Mouse (Mus musculus) layer of hippocampus, adult 11-12 months (tissue): ENCODE measurements around the gene Ppp1r15b.
A peak's percentile ranks its signal among the peaks of the same experiment; 100 is the strongest.

ENCODE experiments used
- DNase-seq: peaks from one replicate; pipeline ENCODE4 v3.0.0; 2022; ENCODE audit warnings: low spot score

The Ppp1r15b gene

GRCm38 (mm10) chr1:133162046-133162445 lies 31.1 kb downstream of the Ppp1r15b start:
- no peak for DNase-seq

DNA sequence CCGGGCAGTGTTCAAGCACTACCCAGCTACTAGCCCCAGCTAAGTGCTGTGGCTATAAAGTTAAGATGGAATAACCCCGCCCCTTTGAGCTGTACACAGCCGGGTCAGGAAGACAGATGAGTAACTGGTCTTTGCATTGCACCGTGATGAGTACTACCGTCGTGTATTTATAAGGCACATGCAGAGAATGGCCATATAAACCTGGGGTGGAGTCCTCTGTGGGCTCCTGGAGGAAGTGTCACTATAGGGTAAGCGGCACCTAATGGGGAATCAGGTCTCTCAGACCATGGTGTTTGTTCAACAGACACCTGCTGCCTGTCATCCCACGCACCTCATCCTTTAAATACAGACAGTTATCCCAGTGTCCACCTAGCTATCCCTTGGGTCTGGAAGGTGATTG lies 32.0 kb downstream of the Ppp1r15b start:
- DNase-seq, result no peak

- DNase-seq, result no peak
Measured at GRCm38 (mm10) chr1:133163820-133164431, 33.0 kb downstream of the Ppp1r15b start, which contains the start of gene Plekha6. Plekha6 (plus strand) TSS chr1:133164210.

DNA sequence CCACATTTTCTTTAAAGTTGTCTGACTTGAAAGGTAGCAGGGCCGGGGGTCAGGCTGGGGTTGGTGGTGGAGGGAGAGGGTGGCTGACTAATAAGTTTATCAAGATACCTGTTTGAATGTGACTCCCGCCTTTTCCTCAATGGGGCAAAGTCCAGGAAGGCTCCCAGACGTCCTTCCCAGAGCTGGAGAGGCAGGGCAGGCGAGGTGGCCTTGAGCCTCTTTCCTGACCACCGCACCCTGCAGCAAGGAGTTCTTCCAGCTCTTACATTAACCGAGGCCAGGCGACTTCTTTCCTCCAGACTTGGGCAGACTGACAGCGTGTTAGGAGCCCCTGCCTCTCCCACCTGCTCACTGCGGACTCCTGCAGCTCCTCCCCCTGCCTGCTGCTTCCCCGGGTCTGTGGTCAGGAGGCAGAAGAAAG lies 33.7 kb downstream of the Ppp1r15b start:
- DNase-seq, result no peak

- no peak for DNase-seq
Measured at GRCm38 (mm10) chr1:133165111-133165510, 34.2 kb downstream of the Ppp1r15b start.

DNA sequence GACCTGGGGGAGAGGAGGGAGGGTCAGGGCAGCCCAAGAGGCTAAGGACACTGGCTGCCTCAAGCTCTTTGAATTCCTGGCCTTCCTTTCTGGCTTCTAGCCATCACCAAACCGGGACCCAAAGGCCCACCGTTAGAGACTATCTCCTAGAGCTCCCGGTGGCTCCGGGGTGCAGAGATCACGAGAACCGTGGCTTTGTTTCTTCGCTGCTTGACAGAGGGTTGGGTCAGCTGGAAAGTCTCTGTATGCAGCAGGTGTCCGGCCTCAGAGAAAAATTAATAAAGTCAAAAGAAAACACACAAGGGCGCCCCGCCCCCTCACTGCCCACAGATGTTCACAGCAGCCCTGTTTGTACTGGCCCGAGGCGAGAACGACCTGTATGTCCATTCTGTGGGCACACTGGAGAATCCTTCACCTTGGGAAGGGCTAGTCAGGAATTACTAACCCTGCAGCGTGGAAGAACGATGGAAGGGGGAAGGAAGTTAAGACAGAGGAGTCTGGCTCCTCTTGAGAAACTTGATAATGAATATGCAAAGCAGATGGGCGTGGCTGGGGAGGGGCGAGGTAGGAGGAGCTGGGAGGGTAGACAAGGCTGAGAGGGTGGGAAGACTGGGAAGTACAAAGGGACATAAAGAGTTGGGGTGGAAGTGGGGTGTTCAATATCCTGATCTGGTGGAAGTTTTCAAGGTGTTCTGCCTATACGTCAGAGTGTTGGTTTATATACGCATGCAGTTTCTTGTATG lies 37.5 kb downstream of the Ppp1r15b start:
- no peak for DNase-seq

GRCm38 (mm10) chr1:133170196-133170595 lies 39.3 kb downstream of the Ppp1r15b start:
- no peak for DNase-seq

DNA sequence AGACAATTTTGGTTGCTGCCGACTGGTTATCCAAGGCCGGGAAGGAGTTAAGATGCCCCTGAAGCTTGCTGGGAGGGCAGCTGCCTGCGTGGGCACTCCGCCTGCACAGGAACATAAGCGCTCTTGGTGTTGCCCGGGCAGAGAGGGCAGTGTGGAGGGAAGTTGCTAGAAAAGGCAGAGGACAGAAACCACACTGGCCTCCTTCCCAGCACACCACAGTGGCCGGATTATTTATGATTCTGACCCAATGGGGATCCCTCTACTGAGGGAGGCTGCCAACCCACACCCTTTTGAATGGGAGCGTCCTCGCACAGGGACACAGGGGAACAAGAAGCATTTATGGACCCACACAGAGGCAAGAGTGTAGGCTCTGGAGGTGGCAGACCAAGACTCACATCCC lies 40.4 kb downstream of the Ppp1r15b start:
- peak; percentile 36 for DNase-seq

DNA sequence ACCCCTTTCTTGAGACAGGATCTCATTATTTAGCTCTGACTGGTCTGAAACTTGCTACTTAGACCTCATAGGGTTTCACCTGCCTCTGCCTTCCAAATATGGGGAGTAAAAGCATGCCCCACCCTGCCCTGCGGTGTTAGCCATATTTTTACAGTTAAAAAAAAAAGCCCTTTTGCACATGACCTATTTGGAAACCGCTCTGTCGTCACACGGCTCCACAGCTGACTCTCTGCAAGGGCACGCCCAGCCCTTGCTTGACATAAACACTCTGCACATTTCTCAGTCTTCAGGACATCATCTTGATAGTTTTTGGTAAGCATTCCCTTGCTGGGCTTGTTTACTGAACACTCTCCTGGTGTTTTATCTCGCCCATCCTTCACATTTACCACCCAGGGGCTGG lies 44.2 kb downstream of the Ppp1r15b start:
- DNase-seq, result no peak

GRCm38 (mm10) chr1:133177480-133178172 lies 46.7 kb downstream of the Ppp1r15b start:
- DNase-seq, result peak; percentile 44

GRCm38 (mm10) chr1:133178732-133179440 lies 47.9 kb downstream of the Ppp1r15b start:
- peak; percentile 40 for DNase-seq

- DNase-seq, result peak; percentile 83
Measured at GRCm38 (mm10) chr1:133181072-133182015, 50.4 kb downstream of the Ppp1r15b start.

DNA sequence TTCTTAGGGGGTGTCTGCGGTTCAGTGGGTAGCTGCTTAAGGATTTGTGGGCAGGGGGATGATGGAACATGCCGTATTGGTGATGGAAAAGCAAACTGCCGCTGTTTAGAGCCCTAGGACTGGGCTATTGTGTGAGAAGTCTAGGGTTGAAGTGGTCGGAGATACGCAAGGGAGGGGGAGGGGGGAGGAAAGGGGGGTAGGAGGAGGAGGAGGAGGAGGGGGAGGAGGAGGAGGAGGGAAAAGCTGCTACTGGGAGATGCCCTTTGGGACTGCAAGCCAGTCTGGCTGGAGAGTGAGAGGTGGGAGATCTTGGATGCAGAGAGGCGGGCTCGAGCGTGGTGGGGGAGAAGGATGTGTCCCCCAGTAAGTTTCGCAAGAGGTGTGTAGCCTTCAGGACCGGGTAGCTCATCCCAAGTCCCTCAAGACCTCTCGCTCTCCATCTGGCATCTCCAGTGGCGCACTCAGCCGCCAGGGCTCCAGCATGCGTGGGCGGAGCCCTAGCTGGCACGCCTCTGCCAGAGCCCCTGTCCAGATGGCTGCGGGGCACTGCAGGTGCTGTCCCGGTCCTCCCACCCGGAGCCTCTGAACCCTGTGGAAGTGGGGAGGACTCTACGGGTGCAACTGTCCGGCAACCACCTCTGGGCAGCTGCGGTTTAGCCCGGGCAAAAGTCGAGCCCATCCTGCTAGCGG lies 51.2 kb downstream of the Ppp1r15b start:
- peak; percentile 61 for DNase-seq

DNA sequence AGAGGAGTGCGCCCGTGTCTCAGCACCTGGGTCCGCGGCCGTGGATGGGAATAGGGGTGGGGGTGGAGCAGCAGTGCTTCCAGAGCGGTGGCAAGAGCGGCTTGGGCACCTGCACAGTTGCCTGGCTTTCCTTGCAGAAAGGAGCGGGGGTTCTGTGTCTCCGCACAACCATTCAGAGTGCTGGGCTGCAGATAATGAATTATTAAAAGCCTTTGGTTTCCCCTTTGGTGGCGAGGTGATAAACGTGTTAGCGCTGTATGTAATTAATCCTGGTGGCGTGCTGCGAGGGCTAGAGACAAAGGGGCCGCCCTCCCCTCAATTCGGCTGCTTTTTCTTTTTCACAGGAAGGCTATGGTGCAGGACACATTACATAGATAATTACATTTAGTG lies 51.8 kb downstream of the Ppp1r15b start:
- DNase-seq, result no peak

- no peak for DNase-seq
Measured at GRCm38 (mm10) chr1:133183141-133183925, 52.4 kb downstream of the Ppp1r15b start.

GRCm38 (mm10) chr1:133187948-133188680 lies 57.2 kb downstream of the Ppp1r15b start:
- no peak for DNase-seq

DNA sequence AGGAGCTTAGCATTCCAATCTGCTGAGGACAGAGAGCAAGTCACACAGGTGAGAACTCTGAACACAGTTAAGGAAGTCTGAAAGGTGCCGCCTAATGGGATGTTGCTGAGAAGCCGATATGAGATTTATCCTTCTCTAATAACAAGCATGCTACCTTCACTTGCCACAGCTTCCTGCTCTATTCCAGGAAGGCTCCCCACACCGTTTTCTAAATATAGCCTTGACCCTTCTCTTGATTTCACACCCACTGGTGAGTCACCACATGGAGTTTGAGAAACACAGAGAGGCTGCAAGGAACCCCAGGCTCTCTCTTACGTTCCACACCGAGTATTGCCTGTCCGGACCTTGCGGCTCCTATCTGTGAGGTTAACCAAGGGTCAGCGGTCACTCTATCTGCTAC lies 57.8 kb downstream of the Ppp1r15b start:
- no peak for DNase-seq
